Mouse (Mus musculus): ENCODE results near the gene Ednrb. TPM values are rescaled to one million over a fixed set of nuclear protein-coding genes. Genes with fewer than 3 reads are reported as not detected.

Ednrb gene
- polyA plus RNA-seq, 1 experiment from 2014 or later = 5.9 TPM

GRCm38 (mm10) chr14:103844944-103845343, 742 bp upstream of the Ednrb start:
- Histone ChIP-seq H3K9ac (no peak overlapping the region), H3K4me2 (no peak overlapping the region), H3K36me3 (replicated peaks) (no peaks in the 10 kb centered on the region), H3K9me3 (replicated peaks) (no peaks in the 10 kb centered on the region), H3K27me3 (peaks cover 25% of the 10 kb centered on the region), H3K27ac (replicated peaks) (no peak overlapping the region), H3K4me1 (replicated peaks) (no peaks in the 10 kb centered on the region), H3K4me3 (replicated peaks) (no peak overlapping the region)
- ATAC-seq (ENCODE audit: insufficient read depth) = no peak
- WGBS (ENCODE audit: insufficient replicate concordance) = 66% methylated on average over 7 of the region's 7 CpGs

- no peak for ATAC-seq (ENCODE audit: insufficient read depth)
- Histone ChIP-seq H3K36me3 (replicated peaks) (no peaks in the 10 kb centered on the region), H3K9ac (no peak overlapping the region), H3K4me3 (replicated peaks) (peak overlapping the region; percentile 39), H3K27ac (replicated peaks) (no peak overlapping the region), H3K4me1 (replicated peaks) (no peaks in the 10 kb centered on the region), H3K4me2 (peak overlapping the region; percentile 56), H3K9me3 (replicated peaks) (no peaks in the 10 kb centered on the region), H3K27me3 (peaks cover 25% of the 10 kb centered on the region)
- WGBS (ENCODE audit: insufficient replicate concordance) = under 1% methylated on average over 30 of the region's 30 CpGs
Observed at GRCm38 (mm10) chr14:103843371-103844001, 716 bp downstream of the Ednrb start.

- Histone ChIP-seq H3K9ac (no peak overlapping the region), H3K4me2 (peak overlapping the region; percentile 56), H3K27ac (replicated peaks) (no peak overlapping the region), H3K9me3 (replicated peaks) (no peaks in the 10 kb centered on the region), H3K27me3 (peaks cover 25% of the 10 kb centered on the region), H3K4me1 (replicated peaks) (no peaks in the 10 kb centered on the region), H3K36me3 (replicated peaks) (no peaks in the 10 kb centered on the region), H3K4me3 (replicated peaks) (peak overlapping the region; percentile 39)
- no peak for ATAC-seq (ENCODE audit: insufficient read depth)
- WGBS (ENCODE audit: insufficient replicate concordance) = 11% methylated on average over 16 of the region's 16 CpGs
Observed at GRCm38 (mm10) chr14:103842896-103843295, 1.3 kb downstream of the Ednrb start.

GRCm38 (mm10) chr14:103840436-103840835, 3.8 kb downstream of the Ednrb start:
- H3K4me3 ChIP-seq (replicated peaks) = no peak overlapping the region
- no peak for ATAC-seq (ENCODE audit: insufficient read depth)
- H3K9ac ChIP-seq = no peak overlapping the region
- H3K27me3 ChIP-seq = peaks cover 25% of the 10 kb centered on the region
- no peaks in the 10 kb centered on the region for H3K9me3 ChIP-seq (replicated peaks)
- H3K4me2 ChIP-seq = no peak overlapping the region
- H3K27ac ChIP-seq (replicated peaks) = no peak overlapping the region
- no peaks in the 10 kb centered on the region for H3K36me3 ChIP-seq (replicated peaks)
- 46% methylated on average over 2 of the region's 2 CpGs for WGBS (ENCODE audit: insufficient replicate concordance)
- no peaks in the 10 kb centered on the region for H3K4me1 ChIP-seq (replicated peaks)

- Histone ChIP-seq H3K4me1 (replicated peaks) (no peaks in the 10 kb centered on the region), H3K27me3 (peaks cover 16% of the 10 kb centered on the region), H3K9me3 (replicated peaks) (no peaks in the 10 kb centered on the region), H3K4me2 (no peak overlapping the region), H3K9ac (no peak overlapping the region), H3K27ac (replicated peaks) (no peak overlapping the region), H3K4me3 (replicated peaks) (no peak overlapping the region), H3K36me3 (replicated peaks) (no peaks in the 10 kb centered on the region)
- 62% methylated on average over 5 of the region's 5 CpGs for WGBS (ENCODE audit: insufficient replicate concordance)
- no peak for ATAC-seq (ENCODE audit: insufficient read depth)
Observed at GRCm38 (mm10) chr14:103838887-103839286, 5.3 kb downstream of the Ednrb start.

- Histone ChIP-seq H3K36me3 (replicated peaks) (no peaks in the 10 kb centered on the region), H3K9ac (no peak overlapping the region), H3K4me3 (replicated peaks) (no peak overlapping the region), H3K4me2 (no peak overlapping the region), H3K9me3 (replicated peaks) (no peaks in the 10 kb centered on the region), H3K27me3 (no peaks in the 10 kb centered on the region), H3K27ac (replicated peaks) (no peak overlapping the region), H3K4me1 (replicated peaks) (no peaks in the 10 kb centered on the region)
- ATAC-seq (ENCODE audit: insufficient read depth) = no peak
- WGBS (ENCODE audit: insufficient replicate concordance) = 14% methylated on average over 7 of the region's 7 CpGs
Observed at GRCm38 (mm10) chr14:103834589-103834988, 9.6 kb downstream of the Ednrb start.

- Histone ChIP-seq H3K9ac (no peak overlapping the region), H3K27ac (replicated peaks) (no peak overlapping the region), H3K4me3 (replicated peaks) (no peak overlapping the region), H3K9me3 (replicated peaks) (no peaks in the 10 kb centered on the region), H3K36me3 (replicated peaks) (no peaks in the 10 kb centered on the region), H3K4me1 (replicated peaks) (no peaks in the 10 kb centered on the region), H3K4me2 (no peak overlapping the region), H3K27me3 (no peaks in the 10 kb centered on the region)
- ATAC-seq (ENCODE audit: insufficient read depth) = no peak
- 41% methylated on average over 3 of the region's 3 CpGs for WGBS (ENCODE audit: insufficient replicate concordance)
Observed at GRCm38 (mm10) chr14:103834147-103834546, 10.1 kb downstream of the Ednrb start.

- Histone ChIP-seq H3K27ac (replicated peaks) (no peak overlapping the region), H3K27me3 (no peaks in the 10 kb centered on the region), H3K4me1 (replicated peaks) (no peaks in the 10 kb centered on the region), H3K9me3 (replicated peaks) (no peaks in the 10 kb centered on the region), H3K4me2 (no peak overlapping the region), H3K9ac (no peak overlapping the region), H3K4me3 (replicated peaks) (no peak overlapping the region), H3K36me3 (replicated peaks) (no peaks in the 10 kb centered on the region)
- no peak for ATAC-seq (ENCODE audit: insufficient read depth)
- WGBS (ENCODE audit: insufficient replicate concordance) = 66% methylated on average over 4 of the region's 4 CpGs
Observed at GRCm38 (mm10) chr14:103832472-103832871, 11.7 kb downstream of the Ednrb start.

GRCm38 (mm10) chr14:103831007-103831406, 13.2 kb downstream of the Ednrb start:
- Histone ChIP-seq H3K4me2 (no peak overlapping the region), H3K27me3 (no peaks in the 10 kb centered on the region), H3K4me3 (replicated peaks) (no peak overlapping the region), H3K9me3 (replicated peaks) (no peaks in the 10 kb centered on the region), H3K36me3 (replicated peaks) (no peaks in the 10 kb centered on the region), H3K27ac (replicated peaks) (no peak overlapping the region), H3K9ac (no peak overlapping the region), H3K4me1 (replicated peaks) (no peaks in the 10 kb centered on the region)
- WGBS (ENCODE audit: insufficient replicate concordance) = 60% methylated on average over 5 of the region's 5 CpGs
- no peak for ATAC-seq (ENCODE audit: insufficient read depth)

- Histone ChIP-seq H3K27ac (replicated peaks) (no peak overlapping the region), H3K27me3 (no peaks in the 10 kb centered on the region), H3K4me2 (no peak overlapping the region), H3K4me3 (replicated peaks) (no peak overlapping the region), H3K4me1 (replicated peaks) (no peaks in the 10 kb centered on the region), H3K9ac (no peak overlapping the region), H3K9me3 (replicated peaks) (no peaks in the 10 kb centered on the region), H3K36me3 (replicated peaks) (no peaks in the 10 kb centered on the region)
- WGBS (ENCODE audit: insufficient replicate concordance) = 47% methylated on average over 9 of the region's 9 CpGs
- ATAC-seq (ENCODE audit: insufficient read depth) = no peak
Observed at GRCm38 (mm10) chr14:103826343-103826742, 17.9 kb downstream of the Ednrb start.

GRCm38 (mm10) chr14:103825934-103826333, 18.3 kb downstream of the Ednrb start:
- H3K27me3 ChIP-seq = no peaks in the 10 kb centered on the region
- no peak overlapping the region for H3K27ac ChIP-seq (replicated peaks)
- WGBS (ENCODE audit: insufficient replicate concordance) = 65% methylated on average over 5 of the region's 5 CpGs
- H3K9ac ChIP-seq = no peak overlapping the region
- H3K9me3 ChIP-seq (replicated peaks) = no peaks in the 10 kb centered on the region
- H3K4me1 ChIP-seq (replicated peaks) = no peaks in the 10 kb centered on the region
- ATAC-seq (ENCODE audit: insufficient read depth) = no peak
- no peak overlapping the region for H3K4me2 ChIP-seq
- no peak overlapping the region for H3K4me3 ChIP-seq (replicated peaks)
- H3K36me3 ChIP-seq (replicated peaks) = no peaks in the 10 kb centered on the region

- no peak overlapping the region for H3K9ac ChIP-seq
- no peak overlapping the region for H3K4me2 ChIP-seq
- H3K27me3 ChIP-seq = no peaks in the 10 kb centered on the region
- no peak for ATAC-seq (ENCODE audit: insufficient read depth)
- H3K36me3 ChIP-seq (replicated peaks) = no peaks in the 10 kb centered on the region
- 64% methylated on average over 7 of the region's 7 CpGs for WGBS (ENCODE audit: insufficient replicate concordance)
- H3K27ac ChIP-seq (replicated peaks) = no peak overlapping the region
- H3K4me3 ChIP-seq (replicated peaks) = no peak overlapping the region
- H3K9me3 ChIP-seq (replicated peaks) = no peaks in the 10 kb centered on the region
- no peaks in the 10 kb centered on the region for H3K4me1 ChIP-seq (replicated peaks)
Observed at GRCm38 (mm10) chr14:103823501-103823900, 20.7 kb downstream of the Ednrb start.

Measured in liver, embryonic 15.5 days (tissue).